Mouse (Mus musculus) neural tube, embryonic 14.5 days (tissue): ENCODE measurements at regions not wholly inside any gene's neighbourhood (a gene's known extent, or its start where the extent isn't known, plus 50 kb on each side); places are given as distances from the start of the nearest gene placed in this dataset.
"Not testable (repeated sequence)": the region's sequence is repeated elsewhere in the genome, so short reads cannot be mapped to it uniquely, and the experiment has no call there.

Experiments
- ATAC-seq: fragments of 200-750 bp; cut with Nextera tagmentation; 2 replicates; pipeline ENCODE4 v1.8.0; 2017; ENCODE audit warnings: low read depth, mild to moderate bottlenecking, moderate TSS enrichment, moderate library complexity
- H3K27ac ChIP-seq: fragments of 300-500 bp; sonication (generic); 2 replicates; pipeline ENCODE4 v1.5.1; 2014; ENCODE audit warnings: low read depth, mild to moderate bottlenecking, control low read depth, low read length, moderate library complexity, mixed read lengths
- H3K27me3 ChIP-seq: fragments of 300-500 bp; sonication (generic); 2 replicates; pipeline ENCODE4 v1.6.1; 2014; ENCODE audit warnings: low read length; ENCODE audit not compliant: control insufficient read depth, insufficient read depth
- H3K36me3 ChIP-seq: fragments of 300-500 bp; sonication (generic); 2 replicates; pipeline ENCODE4 v1.6.1; 2014; ENCODE audit warnings: low read length, mixed read lengths; ENCODE audit not compliant: control insufficient read depth, insufficient read depth
- H3K4me1 ChIP-seq: fragments of 300-500 bp; sonication (generic); 2 replicates; pipeline ENCODE4 v1.6.1; 2014; ENCODE audit warnings: low read length; ENCODE audit not compliant: control insufficient read depth, insufficient read depth
- H3K4me2 ChIP-seq: fragments of 300-500 bp; sonication (generic); 2 replicates; pipeline ENCODE4 v1.6.1; 2014; ENCODE audit warnings: mild to moderate bottlenecking, low read depth, low read length, control low read depth
- H3K4me3 ChIP-seq: fragments of 300-500 bp; sonication (generic); 2 replicates; pipeline ENCODE4 v1.5.1; 2014; ENCODE audit warnings: low read depth, low read length, control low read depth, mixed read lengths
- H3K9ac ChIP-seq: fragments of 300-500 bp; sonication (generic); replicated peaks from 2 replicates; pipeline ENCODE4 v1.6.1; 2014; ENCODE audit warnings: low read depth, mild to moderate bottlenecking, control low read depth, low read length, mixed read lengths
- H3K9me3 ChIP-seq: fragments of 300-500 bp; sonication (generic); 2 replicates; pipeline ENCODE4 v1.6.1; 2016; ENCODE audit warnings: low read length; ENCODE audit not compliant: control insufficient read depth
- WGBS: fragments of 180-500 bp; shearing (Covaris S2); extraction: QIAGEN DNeasy Blood & Tissue Kit; methylation state at CpG from one replicate; pipeline ENCODE4 v1.1.7; 2014; 5-methylcytosine and 5-hydroxymethylcytosine counted together

- no peak for ATAC-seq
- Histone ChIP-seq H3K4me2 (no peak overlapping the region), H3K4me1 (no peaks in the 10 kb centered on the region), H3K9me3 (no peaks in the 10 kb centered on the region), H3K4me3 (no peak overlapping the region), H3K27me3 (no peaks in the 10 kb centered on the region), H3K36me3 (no peaks in the 10 kb centered on the region), H3K9ac (no peak overlapping the region), H3K27ac (no peak overlapping the region)
- 75% methylated on average over 3 of the region's 3 CpGs for WGBS
Measured at GRCm38 (mm10) chr10:14311962-14312361, 233.5 kb downstream of the Adgrg6 start.

GRCm38 (mm10) chr10:14306811-14307210 is 238.6 kb downstream of the Adgrg6 start:
- Histone ChIP-seq H3K9ac (no peak overlapping the region), H3K36me3 (no peaks in the 10 kb centered on the region), H3K27me3 (no peaks in the 10 kb centered on the region), H3K4me3 (no peak overlapping the region), H3K4me1 (no peaks in the 10 kb centered on the region), H3K4me2 (no peak overlapping the region), H3K27ac (no peak overlapping the region), H3K9me3 (no peaks in the 10 kb centered on the region)
- 65% methylated on average over 3 of the region's 3 CpGs for WGBS
- ATAC-seq = no peak

GRCm38 (mm10) chr10:14303476-14303875 is 242.0 kb downstream of the Adgrg6 start:
- no peaks in the 10 kb centered on the region for H3K36me3 ChIP-seq
- no peaks in the 10 kb centered on the region for H3K9me3 ChIP-seq
- H3K9ac ChIP-seq = no peak overlapping the region
- ATAC-seq = no peak
- no peaks in the 10 kb centered on the region for H3K27me3 ChIP-seq
- H3K27ac ChIP-seq = no peak overlapping the region
- H3K4me2 ChIP-seq = no peak overlapping the region
- H3K4me1 ChIP-seq = no peaks in the 10 kb centered on the region
- no peak overlapping the region for H3K4me3 ChIP-seq

GRCm38 (mm10) chr10:14296147-14296546 is 249.3 kb downstream of the Adgrg6 start:
- H3K9me3 ChIP-seq = no peaks in the 10 kb centered on the region
- no peak for ATAC-seq
- H3K36me3 ChIP-seq = no peaks in the 10 kb centered on the region
- no peaks in the 10 kb centered on the region for H3K27me3 ChIP-seq
- no peak overlapping the region for H3K27ac ChIP-seq
- no peak overlapping the region for H3K4me3 ChIP-seq
- WGBS = 85% methylated on average over 4 of the region's 4 CpGs
- H3K9ac ChIP-seq = no peak overlapping the region
- H3K4me2 ChIP-seq = no peak overlapping the region
- H3K4me1 ChIP-seq = no peaks in the 10 kb centered on the region

- 91% methylated on average over 8 of the region's 8 CpGs for WGBS
- H3K9ac ChIP-seq, H3K4me2 ChIP-seq, H3K9me3 ChIP-seq, H3K36me3 ChIP-seq, H3K27me3 ChIP-seq, H3K4me1 ChIP-seq, ATAC-seq, H3K27ac ChIP-seq, H3K4me3 ChIP-seq: not testable (repeated sequence)
Measured at GRCm38 (mm10) chr10:14292701-14293100, 252.8 kb downstream of the Adgrg6 start.

GRCm38 (mm10) chr10:14287551-14287950 is 257.9 kb downstream of the Adgrg6 start:
- no peak overlapping the region for H3K9ac ChIP-seq
- H3K9me3 ChIP-seq = no peaks in the 10 kb centered on the region
- no peaks in the 10 kb centered on the region for H3K27me3 ChIP-seq
- no peaks in the 10 kb centered on the region for H3K36me3 ChIP-seq
- no peak overlapping the region for H3K4me3 ChIP-seq
- H3K4me2 ChIP-seq = no peak overlapping the region
- ATAC-seq = no peak
- H3K27ac ChIP-seq = no peak overlapping the region
- no peaks in the 10 kb centered on the region for H3K4me1 ChIP-seq
- 84% methylated on average over 4 of the region's 4 CpGs for WGBS

- H3K9me3 ChIP-seq = no peaks in the 10 kb centered on the region
- ATAC-seq = no peak
- 77% methylated on average over 1 of the region's 1 CpGs for WGBS
- no peak overlapping the region for H3K4me2 ChIP-seq
- no peak overlapping the region for H3K4me3 ChIP-seq
- no peaks in the 10 kb centered on the region for H3K36me3 ChIP-seq
- H3K27me3 ChIP-seq = no peaks in the 10 kb centered on the region
- H3K9ac ChIP-seq = no peak overlapping the region
- H3K4me1 ChIP-seq = no peaks in the 10 kb centered on the region
- no peak overlapping the region for H3K27ac ChIP-seq
Measured at GRCm38 (mm10) chr10:14276631-14277030, 268.8 kb downstream of the Adgrg6 start.

- 86% methylated on average over 1 of the region's 1 CpGs for WGBS
Measured at GRCm38 (mm10) chr10:14275477-14275876, 270.0 kb downstream of the Adgrg6 start.

GRCm38 (mm10) chr10:14270008-14270407 is 275.5 kb downstream of the Adgrg6 start:
- Histone ChIP-seq H3K4me1 (no peaks in the 10 kb centered on the region), H3K4me3 (no peak overlapping the region), H3K27ac (no peak overlapping the region), H3K4me2 (no peak overlapping the region), H3K9me3 (no peaks in the 10 kb centered on the region), H3K9ac (no peak overlapping the region), H3K27me3 (no peaks in the 10 kb centered on the region), H3K36me3 (no peaks in the 10 kb centered on the region)
- WGBS = 33% methylated on average over 2 of the region's 4 CpGs
- no peak for ATAC-seq

More at GRCm38 (mm10) chr10:14275477-14275876, 270.0 kb downstream of the Adgrg6 start:
- no peak overlapping the region for H3K9ac ChIP-seq
- no peaks in the 10 kb centered on the region for H3K9me3 ChIP-seq
- H3K27me3 ChIP-seq = no peaks in the 10 kb centered on the region
- H3K27ac ChIP-seq = no peak overlapping the region
- H3K4me1 ChIP-seq = no peaks in the 10 kb centered on the region
- H3K4me3 ChIP-seq = no peak overlapping the region
- ATAC-seq = no peak
- no peak overlapping the region for H3K4me2 ChIP-seq
- H3K36me3 ChIP-seq = no peaks in the 10 kb centered on the region

- ATAC-seq = no peak
- Histone ChIP-seq H3K4me1 (no peaks in the 10 kb centered on the region), H3K9me3 (no peaks in the 10 kb centered on the region), H3K36me3 (no peaks in the 10 kb centered on the region), H3K27ac (no peak overlapping the region), H3K4me2 (no peak overlapping the region), H3K27me3 (no peaks in the 10 kb centered on the region), H3K9ac (no peak overlapping the region), H3K4me3 (no peak overlapping the region)
- WGBS = 83% methylated on average over 3 of the region's 3 CpGs
Measured at GRCm38 (mm10) chr10:14267641-14268040, 277.8 kb downstream of the Adgrg6 start.
